Mouse (Mus musculus) right cerebral cortex, postnatal 14 days (tissue): Measurements from ENCODE around the gene Ooep.
"Not testable (repeated sequence)": the region's sequence is repeated elsewhere in the genome, so short reads cannot be mapped to it uniquely, and the experiment has no call there.

Experiments used
- DNase-seq: peaks from one replicate; pipeline ENCODE4 v3.0.0; 2022

The Ooep gene

DNA sequence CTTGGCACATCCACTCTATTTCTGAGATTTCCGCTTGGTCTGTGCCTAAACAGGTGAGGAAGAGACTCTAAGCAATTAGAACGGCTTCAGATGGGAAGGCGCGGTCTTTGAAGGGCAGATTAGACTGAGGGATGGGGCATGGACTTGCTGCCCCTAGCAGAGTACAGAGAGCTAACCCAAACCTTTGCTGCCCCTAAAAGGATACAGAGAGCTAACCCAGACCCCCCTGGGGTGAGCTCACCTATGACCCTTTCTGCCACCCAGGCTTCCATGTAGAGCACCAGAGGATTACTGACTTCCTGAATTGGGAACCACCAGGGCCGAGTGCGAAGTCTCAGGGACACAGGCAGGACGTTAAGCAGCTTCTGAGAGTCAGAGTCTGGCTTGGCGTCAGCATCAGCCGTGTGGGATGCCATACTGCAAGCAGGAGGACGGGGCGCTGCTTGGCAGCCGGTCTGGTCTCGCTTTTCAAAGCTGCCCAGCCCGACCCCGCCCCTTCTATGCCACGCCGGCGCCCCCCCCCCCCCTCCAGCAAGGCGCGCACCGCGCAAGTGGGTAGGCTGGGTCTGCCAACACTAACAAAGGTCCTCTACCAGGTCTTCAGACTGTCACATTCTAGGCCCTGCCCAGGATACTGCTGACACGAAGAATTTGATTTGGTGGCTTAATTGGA lies at the start of gene Ooep:
TSS of gene Ooep (minus strand) at position 613 of the 673 bp plus-strand sequence.
- peak; percentile 45 for DNase-seq

DNA sequence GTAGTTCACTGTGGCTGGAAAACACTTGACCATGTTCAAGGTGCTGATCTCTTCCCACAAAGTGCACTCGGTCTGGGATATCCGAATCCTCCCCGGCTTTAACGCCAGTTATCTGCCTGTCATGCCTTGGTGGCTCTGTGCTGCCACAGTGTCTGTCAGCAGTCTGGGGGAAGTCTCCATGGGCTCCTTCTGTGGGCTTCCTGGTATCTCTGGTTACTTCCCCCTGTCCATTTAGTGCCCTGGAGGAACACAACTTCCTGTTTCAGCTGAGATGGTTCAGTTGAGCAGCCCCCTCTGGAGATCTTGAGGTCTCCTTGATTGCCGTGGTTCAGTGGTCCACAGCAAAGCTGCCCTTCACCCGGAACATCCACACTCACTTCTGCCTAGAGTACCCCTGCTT lies 49.7 kb upstream of the Ooep start:
- DNase-seq, result no peak

DNA sequence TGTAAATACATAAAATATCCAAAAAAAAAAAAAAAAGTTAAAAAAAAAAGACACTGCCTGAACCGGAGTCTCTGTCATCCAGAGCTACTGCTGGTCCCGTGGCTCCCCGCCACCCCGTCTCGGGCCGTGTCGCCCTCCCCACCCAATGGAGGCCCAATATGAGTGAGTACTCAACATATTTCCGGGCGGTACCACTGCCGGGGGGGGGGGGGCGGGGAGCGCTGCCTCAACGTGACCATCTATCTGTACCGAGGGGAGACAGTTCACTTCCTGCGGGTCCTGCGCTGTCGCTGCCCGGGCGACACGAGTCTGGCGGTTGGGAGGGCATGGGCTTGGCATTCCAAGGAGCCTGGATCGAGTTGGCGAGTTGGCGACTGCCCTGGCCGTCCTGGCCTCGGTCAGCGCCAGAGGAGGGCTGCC lies 48.8 kb upstream of the Ooep start:
- no peak for DNase-seq

DNA sequence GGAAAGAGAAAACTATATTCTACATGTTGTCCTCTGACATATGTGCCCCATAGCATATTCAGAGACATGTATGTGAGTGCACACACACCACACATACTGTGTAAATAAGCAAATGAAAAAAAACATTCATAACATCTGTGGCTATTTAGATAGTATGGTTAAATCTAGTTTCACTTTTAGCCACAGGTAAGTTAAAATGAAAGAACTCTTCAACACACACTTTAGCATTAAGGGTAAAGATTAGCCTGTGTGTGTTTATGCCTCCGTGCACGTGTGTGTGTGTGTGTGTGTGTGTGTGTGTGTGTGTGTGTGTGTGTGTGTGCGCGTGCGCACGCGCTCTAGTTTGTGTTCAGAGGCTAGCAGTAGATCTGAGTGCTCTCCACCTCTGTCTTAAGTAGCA lies 23.1 kb upstream of the Ooep start:
- no peak for DNase-seq

DNA sequence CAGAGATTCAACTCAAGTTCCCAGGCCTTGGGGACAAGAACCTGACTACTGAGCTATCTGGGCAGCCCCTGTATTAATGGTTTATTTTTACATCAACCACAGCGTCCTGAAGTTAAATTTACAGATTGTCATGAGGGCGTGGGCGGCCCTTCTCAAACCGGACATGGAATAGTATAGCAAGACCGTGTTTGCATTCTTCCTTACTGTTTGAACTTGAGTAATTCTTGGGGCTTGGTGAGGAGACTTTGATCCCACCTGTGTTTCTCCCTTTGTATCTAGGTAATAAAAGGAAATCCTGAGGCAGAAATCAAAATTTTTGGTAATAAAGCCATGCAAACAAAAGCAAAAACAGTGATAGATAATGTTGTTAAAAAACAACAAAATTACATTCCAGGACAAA lies 22.0 kb upstream of the Ooep start:
- no peak for DNase-seq

DNA sequence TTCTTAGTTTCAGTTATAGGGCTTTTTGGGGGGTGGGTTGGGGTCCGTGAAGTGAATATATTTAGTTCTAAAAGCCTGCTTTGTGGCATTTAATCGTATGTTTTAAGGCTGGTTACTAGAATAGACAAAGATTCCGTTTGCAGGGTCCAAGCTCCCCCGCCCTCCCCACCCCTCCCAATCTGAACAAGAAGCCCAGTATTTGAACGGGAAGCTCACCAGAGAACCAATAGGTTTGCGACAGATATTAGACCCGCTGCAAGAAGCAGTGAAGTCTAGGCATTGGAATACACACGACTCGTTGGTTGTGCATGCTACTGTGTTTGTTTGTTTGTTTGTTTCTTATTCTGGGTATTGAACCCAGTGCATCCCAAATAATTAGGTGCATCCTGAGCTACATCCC lies 18.0 kb upstream of the Ooep start:
- DNase-seq, result no peak

DNA sequence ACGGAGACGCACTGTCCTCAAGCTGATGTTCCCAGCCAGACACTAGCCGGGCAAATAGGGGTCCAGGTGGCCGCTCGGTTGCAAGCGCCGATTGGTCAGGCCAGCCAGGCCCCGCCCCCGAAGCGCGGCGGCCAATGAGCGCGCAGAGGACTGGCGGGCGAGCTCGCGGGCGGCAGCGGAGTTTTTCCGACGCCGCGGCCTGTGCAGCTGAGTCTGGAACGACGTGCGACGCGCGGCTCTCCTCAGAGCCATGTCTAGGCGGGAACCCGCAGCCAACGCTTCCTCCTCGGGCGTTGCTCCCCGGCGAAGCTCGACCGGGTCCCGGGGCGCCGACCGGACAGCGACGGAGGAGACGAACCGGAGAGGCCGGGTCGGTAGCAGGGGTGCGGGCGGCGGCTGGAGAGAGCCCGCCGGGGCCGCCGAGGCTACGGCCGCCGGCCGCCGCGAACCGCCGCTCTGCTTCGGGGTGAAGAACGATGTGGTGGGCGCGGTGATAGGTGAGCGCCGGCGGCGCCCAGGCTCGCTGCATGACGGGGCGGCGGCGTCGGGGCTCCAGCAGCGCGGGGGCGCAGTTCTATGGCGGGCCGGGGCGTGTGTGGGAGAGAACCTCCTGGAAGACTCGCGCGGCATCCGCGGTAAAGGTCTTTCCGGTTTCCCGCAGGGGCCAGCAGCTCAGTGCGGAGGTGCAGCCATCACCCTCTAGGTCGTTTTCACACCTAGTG lies 17.3 kb upstream of the Ooep start, which contains the start of gene Ddx43:
TSS of gene Ddx43 (plus strand) at position 148 of the 722 bp plus-strand sequence.
- DNase-seq, result peak; percentile 43

DNA sequence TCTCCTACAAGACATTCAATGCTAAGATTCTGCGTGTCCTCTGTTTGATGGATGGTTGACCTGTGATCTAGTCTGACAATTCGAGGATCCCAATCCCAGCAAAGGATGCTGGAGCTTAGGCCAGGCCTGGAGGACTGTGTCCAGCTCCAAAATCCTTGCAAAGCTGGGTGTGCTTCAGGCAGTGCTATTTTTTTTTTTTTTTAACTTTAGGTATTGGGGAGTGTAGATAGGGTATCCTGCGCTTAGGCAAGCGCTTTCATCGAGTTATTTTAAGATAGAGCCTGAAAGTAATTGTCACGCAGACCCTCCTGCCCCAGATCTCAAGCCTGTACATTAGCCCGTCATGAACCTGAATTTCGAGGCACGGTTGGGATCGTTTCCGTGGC lies 16.7 kb upstream of the Ooep start:
- no peak for DNase-seq

DNA sequence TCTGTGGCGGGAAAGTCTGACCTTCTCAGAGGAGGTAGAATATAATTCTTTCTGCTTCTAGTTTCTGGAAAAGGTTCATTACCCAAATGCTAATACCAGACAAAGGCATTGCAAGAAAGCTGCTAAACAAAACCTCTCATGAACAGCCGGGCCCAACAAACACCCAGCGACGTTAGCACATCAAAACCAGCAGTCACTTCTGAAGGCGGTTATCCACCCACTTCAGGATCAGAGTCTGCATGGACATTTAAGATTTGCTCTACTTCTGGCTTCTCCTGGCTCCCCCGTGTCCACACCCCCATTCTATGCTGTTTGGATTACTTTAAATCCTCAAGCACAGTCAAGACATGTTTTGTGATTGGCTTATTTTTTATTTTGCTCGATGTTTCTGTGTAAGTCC lies 16.1 kb upstream of the Ooep start:
- DNase-seq, result no peak

DNA sequence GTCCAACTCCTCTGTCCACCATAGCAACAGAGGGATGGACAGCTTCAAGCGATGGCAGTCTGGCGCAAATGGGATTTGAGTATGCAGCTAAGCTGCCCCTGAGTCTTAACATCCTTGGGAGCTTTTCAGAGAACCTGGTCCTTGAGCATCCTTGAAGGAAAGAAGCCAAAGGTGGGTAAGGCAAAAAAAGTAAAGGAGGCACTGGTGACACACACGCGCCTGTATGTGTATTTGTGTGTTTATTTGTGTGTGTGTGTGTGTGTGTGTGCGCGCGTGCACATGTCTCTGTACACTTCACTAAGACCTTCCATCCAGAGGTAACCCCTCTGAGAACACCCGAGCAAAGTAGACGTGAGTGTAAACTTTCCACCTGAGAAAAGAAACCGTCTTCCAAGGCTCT lies 15.2 kb upstream of the Ooep start:
- no peak for DNase-seq

DNA sequence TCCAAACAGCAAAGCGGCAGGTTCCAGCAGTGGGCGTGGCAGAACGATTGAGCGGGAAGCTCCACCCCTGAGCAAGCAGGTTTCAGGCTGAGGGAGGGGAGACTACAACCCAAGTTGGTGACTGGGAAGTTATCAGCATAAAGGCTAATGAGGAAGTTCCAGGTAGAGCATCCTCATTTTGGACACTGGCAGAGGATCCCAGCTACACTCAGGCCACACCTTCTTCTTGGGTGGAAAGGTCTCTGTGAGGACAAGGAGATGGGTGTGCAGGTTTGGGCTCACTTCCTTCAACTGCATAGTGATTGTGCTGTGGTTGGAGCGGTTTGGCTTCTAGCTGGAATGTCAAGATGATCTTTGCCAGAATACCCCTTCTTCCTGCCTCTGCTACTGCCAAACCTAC lies 11.5 kb upstream of the Ooep start:
- no peak for DNase-seq

DNA sequence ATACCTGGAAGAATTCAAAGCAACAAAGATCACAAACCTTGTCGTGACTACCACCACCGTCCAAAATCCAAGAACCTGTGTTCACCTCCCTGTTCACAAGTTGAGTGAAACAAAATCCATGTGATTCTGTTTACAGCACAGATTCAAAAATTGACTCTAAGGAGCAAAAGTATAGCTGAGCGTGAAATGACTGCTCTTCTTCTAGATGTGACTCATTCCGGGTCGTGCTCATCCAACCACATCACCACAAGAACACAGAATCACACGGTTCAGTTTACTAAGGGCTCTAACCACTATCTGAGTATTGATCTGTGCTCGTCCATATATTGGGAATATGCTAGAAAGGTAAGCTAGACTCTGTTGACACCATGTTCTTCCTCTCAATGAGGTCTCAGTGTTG lies 8.4 kb upstream of the Ooep start:
- DNase-seq, result no peak

DNA sequence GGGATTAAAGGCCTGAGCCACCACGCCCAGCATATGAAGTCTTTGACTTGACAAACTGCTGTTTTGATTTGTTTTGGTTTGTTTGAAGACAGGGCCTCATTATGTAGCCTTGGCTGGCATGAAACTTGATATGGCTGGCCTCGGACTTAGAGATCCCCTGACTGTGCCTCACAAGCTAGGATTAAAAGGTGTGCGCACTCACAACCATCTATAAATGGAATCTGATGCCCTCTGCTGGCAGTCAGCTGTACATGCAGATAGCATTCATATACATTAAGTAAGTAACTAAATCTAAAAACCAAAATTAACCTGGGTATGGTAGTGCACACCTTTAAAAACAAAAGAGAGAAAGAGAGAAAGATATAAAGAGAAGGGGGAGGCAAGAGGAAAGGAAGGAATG lies 7.4 kb upstream of the Ooep start:
- DNase-seq, result no peak

DNA sequence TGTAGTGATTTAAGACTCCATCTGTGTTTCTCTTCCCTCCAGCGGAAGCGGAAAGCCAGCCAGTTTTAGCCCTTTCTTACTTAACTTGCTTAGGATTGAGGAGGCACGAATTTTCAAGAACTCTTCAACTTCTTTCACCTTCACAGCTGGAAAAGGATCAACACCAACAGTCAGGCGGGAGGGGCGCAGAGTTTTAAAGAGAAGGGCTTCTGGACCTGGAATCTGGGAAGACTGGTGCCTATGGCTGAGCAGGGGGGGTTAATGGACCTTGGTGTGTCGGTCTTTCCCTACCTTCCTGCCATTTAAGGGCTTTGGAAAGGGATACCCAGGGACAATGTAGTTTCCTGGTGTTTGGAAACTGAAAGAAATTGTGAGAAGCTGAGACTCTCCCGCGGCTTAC lies 979 bp downstream of the Ooep start:
- DNase-seq, result no peak

DNA sequence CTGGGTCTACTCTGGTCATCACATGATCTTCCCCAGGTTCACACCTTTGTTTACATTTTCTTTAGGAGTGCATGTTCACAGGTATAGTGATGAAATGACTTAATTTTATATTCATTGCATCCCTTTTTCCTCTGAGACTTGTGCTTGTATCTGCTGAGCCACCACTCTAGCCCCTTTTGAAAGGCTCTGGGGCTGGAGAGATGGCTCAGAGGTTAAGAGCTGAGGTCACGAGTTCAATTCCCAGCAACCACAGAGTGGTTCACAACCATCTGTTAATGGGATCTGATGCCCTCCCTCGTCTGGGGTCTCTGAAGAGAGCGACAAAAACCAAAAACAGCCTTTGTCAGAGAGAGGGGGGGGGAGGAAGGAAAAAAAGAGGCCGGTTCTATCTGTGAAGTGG lies 3.0 kb downstream of the Ooep start:
- no peak for DNase-seq

DNA sequence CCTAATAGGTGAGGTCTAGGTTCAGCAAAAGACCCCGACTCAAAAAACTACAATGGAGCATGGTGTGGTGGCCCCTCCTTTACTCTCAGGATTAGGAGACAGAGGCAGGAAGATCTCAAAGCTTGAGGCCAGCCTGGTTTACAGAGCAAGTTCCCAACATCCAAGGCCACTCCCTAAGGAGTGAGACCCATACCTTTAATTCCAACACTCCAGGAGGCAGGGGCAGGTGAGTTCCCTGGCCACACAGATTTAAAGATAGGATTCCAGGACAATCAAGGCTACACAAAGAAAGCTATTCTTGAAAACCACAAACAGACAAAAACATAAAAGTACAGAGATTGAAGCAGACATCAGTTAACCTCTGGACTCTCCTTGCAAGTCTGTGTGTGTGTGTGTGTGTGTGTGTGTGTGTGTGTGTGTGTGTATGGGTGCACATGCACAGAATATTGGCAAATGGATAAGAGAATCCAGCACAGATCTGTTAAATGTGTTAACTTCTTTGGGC lies 3.6 kb downstream of the Ooep start:
- no peak for DNase-seq

DNA sequence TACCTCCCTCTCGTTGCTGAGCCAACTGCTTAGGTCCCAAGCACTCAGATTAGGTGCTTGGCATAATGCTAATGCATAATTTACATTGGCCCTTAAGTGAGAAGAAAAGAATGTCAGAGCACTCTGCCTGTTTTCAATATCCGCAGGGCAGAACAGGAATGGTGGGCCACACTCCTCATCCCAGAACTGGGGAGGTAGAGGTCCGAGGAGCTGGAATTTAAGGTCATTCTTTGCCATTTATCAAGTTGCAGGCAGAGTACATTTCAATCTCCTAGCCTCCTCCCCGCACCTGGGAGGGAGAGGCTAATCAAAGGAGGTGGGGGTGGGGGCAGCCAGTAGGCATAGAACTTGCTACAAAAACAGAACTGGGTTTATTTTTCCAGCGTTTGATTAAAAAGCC lies 4.1 kb downstream of the Ooep start:
- no peak for DNase-seq

DNA sequence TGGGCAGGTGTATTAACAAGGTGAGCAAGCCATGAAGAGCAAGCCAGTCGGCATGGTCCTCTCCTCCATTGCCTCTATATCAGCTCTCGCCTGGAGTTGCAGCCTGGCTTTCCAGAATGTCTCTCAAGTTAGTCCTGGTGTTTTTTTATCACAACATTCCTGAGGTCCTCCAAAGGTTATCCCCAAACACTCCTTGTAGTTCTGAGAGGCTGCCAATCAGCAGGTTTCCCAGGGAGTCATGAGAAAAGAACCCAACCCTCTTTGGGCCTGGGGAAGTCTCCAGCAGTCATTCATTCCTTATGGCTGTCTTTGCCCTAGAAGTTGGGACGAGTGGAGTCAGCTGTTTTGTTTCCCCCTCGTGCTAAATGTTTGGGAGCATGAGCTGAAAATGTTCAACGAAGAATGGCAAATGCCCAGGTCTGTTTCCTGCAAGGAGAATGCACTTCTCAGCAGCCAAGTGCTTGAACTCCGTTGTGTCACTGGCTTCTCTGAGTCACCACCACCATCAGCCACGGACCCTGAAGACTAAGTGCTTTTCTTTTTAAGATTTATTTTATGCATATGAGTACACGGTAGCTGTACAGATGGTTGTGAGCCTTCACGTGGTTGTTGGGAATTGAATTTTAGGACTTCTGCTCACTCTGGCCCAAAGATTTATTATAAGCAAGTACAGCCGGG lies 5.6 kb downstream of the Ooep start:
- DNase-seq, result no peak

DNA sequence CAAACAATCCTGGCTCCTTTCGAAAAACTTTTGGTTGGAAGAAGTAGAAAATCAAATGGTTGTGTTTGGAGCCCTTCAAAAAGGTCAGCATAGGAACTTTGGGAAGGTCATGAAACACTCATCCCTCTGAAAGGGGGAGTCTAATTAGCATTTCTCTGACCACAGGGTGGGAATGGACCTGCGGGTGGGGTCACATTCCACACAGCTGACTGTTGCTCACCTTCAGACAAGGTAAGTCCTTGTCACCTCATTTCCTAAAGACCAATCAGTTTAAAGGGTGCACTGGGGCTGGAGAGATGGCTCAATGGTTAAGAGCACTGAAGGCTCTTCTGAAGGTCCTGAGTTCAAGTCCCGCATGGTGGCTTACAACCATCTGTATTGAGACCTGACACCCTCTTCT lies 7.1 kb downstream of the Ooep start:
- no peak for DNase-seq

DNA sequence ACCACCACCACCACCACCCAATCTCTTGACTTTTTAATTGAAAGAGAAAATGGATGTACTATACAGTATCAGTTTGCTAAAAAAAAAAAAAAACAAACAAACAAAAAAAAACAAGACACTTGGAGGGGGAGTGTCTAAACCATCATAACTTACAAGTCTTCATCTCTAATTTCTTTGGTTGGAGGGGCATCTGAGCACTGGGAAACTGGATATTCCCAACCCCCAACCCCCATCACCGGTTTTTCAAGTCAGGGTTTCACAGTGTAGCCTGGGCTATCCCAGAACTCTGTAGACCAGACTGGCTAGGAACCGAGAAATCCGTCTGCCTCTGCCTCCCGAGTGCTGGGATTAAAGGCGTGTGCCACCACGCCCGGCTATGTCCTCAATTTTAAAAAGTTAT lies 8.7 kb downstream of the Ooep start:
- no peak for DNase-seq

DNA sequence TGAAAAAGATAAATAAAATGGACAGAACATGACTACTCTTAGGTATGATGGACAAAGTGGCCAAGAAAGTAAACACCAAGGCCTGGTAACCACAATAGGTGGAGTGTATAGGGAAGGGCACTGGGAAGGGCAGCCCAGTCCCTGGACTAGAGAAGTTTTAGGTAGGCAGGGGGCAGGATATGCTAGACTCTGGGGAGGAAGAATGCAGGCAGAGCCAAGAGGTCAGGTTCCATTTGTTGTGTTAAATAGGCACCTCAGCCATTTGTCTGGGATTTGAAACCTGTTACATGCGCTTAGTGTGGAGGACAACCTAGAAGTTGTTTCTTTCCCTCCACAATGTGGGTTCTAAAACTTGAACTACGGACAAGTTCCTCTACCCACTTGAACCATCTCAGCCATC lies 9.2 kb downstream of the Ooep start:
- no peak for DNase-seq

DNA sequence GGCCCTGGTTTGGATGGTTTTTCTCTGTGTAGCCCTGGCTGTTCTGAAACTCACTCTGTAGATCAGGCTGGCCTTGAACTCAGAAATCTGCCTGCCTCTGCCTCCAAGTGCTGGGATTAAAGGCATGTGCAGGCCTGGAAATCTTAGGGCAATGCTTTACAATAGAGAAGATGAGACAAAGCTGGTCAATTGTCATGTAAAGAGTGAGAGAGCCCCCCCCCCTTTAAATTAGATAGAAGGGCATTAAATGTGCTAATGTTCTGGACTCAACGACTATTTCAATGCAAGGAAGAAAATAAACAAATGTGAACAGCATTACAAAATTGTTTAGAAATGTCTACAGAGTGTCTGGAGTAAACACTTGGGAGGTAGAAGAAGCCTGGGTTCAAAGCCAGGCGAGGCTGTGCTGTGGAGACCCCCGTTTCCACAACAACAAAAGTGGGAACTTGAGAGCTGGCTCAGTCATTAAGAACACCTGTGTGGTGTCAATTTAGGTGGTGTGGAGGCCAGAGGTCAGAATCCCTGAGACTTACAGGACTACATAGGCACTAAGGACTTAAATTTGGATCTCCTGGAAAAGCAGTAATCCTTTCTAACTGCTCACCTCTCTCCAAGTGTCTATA lies 9.7 kb downstream of the Ooep start:
- no peak for DNase-seq

DNA sequence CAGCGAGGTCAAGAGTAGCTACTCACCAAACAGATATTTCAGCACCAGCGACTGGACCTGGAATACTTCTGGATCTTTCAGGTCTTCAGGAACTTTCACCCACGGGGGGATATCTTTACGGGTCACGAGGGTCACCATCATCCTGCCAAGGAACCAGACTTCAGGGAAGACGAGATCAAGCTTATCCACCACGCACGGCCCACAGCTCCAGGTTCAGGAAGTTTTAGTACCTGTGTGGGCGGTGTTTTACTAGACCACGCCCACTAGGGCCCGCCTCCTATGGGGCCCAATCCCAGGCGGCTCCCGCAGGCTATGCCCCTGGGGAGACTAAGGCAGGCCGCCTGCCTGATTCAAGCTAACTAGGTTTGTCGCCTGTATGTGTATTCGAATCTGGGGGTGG lies 10.6 kb downstream of the Ooep start, which contains the start of gene Dppa5a:
TSS of gene Dppa5a (minus strand) at position 219 of the 400 bp plus-strand sequence.
- DNase-seq, result not testable (repeated sequence)
